Mouse (Mus musculus): ENCODE results near the gene Fig4. TPM values are rescaled to one million over a fixed set of nuclear protein-coding genes. Genes with fewer than 3 reads are reported as not detected.

Gene Fig4
- polyA plus RNA-seq, 2 experiments from 2014 or later: 11.7 to 12.2 TPM

DNA sequence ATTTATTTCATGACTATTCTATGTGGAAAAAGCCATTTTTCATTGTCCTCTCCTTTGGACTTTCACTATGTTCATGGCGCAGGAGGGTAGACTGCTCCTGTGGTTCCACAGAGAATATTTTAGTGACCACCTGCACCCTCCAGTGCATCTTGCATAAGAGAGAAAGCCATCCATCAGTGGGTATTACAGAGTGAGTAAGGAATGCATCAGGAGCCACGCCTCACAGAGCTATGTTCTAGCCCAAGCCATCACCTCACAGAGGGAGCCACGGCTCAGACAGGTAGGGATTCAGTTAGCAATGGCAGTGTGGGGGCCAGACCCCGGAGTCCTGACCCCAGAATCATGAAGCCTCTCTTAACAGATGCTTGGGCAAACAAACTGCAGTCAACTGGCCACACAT lies 93.5 kb downstream of the Fig4 start:
- ATAC-seq: no peak

DNA sequence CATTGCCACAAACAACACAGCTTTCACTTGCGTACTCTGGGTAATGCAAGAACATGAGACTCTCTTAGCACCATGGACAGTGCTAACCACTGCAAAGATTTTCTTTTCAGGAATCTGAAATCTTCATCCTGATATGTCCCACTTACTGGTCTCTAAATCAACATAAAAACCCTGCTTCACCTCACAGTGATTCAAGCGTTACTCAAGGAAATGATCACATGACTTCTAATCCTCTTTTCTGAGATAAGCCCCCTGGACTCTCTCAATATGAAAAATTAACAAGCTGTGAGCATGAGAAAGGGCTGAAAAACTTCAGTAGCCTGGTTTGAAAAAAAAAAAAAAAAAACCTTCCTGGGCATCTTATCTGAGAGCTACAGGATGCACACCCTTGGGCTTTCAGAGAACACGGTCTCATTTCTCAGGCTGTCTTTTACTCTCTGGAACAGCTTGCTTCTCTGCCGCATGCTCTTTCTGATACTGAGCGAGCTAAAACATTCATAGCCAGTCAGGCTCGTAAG lies 94.1 kb downstream of the Fig4 start:
- no peak for ATAC-seq

DNA sequence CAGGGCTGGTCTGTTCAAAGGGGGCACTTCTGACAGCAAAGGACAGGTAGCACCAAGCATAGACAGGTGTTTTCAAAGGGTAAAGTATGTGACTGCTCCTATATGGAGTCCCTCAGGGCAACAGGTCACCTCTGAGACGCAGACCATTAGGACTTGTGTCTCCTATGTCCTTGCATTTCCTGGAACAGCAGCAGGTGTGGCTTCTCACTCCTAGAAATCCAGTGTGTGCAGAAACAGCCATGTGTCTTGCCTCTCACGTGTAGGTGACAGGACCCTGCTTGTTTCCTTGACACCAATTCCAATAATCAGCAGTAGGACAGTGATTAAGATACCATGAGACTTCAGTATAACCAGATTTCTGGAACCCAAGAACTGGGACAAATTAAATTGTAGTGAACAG lies 97.4 kb downstream of the Fig4 start:
- no peak for ATAC-seq

DNA sequence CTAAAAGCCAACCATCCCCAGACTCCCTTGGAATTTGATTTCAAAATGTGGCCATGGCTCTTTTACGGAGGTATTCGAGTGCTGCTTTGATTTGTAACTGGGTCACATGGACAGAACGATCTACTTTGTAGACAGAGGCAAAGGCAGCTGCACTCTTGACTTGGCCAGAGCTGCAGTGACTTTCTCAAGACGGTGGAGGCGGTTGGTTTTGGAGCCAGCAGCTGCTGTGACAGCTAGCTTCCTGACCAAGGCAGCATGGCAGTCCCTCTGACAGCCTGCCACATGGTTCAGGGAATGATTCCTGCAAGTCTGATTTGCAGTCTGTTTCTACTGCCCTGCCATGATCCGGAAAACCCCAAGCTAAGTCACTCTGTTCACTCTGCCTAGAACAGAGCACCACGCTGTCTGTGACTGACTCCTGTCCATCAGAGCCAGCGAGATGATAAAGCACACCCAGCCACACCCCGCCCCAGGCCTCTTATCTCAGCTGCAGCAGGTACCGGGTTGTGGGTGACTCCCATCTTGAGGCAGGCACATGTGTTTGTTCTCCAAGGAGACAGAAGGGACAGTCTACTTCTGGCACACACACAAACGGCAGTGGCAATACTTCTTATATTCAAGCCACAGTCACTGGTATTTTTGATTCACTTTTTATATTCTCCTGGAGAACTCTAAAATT lies 98.3 kb downstream of the Fig4 start:
- ATAC-seq: no peak

DNA sequence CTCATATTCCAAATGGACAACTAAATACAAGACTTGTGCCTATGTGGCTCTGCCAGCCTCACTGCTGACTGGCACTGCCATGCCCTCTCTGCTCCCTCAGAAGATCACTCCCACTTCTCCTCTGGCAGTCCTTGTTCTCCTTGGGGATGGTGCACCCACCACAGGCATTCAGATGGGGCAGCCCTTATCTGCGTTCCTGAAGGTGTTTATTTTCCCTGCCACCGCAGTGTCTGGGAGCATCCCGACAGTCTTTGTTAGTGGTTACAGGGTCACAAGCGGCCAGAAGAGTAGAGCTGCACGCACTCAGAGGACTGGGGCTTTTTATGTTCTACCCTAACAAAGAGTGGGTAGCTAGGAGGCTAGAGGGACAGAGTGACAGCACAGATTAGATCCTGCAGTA lies 98.9 kb downstream of the Fig4 start:
- no peak for ATAC-seq

DNA sequence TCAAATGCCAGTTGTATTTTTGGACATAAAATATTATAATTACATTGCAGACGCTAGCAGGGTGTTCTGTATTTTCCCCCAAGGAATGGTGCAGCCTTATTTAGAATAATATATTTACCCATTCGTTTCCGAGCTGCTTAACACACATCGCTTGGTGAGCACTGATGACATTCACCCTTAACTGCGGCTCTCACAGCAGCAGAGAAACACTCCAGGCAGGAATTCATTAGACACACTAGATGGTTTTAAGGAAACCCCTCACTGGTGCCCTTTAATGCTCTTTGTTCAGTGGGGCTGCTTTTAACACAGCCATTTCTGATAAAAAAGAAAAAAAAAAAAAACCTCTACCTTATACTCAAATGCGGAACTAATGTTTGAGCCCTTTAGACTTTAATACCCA lies 104.3 kb downstream of the Fig4 start:
- ATAC-seq: no peak

DNA sequence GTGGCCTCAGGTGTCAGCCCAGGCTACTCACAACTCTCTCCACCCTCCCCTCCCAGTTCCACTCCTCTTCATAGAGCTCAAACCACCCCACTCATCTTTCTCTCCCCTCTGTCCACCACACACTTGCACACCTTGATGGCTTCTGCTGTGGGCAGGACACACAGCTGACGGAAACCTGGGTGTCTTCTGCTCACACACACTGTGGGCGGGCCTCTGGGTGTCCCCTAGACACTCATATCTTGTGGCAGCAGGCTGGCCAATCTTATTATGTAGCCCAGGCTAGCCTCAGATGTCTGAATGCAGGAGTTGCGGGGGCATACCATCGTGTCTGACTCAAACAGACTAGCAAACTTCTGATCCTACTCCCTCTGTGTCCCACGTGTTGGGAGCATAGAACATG lies 105.3 kb downstream of the Fig4 start:
- ATAC-seq: no peak

DNA sequence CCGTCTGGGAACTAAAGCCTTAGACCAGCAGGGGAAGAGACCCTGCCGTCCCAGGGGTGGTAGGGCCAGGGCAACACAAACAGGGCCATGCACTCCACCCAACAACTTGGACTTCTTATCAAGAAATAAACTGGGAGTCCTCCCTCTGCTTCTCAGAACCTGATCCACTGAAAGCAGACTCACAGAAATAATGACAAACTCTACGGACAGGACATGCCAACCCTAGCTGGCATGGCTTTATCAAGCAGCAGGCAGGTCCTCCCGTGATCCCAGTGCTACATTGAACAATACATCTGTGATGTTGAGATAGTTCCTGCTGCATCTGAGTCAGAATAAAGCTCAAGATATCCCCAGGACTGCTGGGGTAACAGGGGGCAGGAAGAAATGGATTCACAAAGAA lies 106.8 kb downstream of the Fig4 start:
- no peak for ATAC-seq

DNA sequence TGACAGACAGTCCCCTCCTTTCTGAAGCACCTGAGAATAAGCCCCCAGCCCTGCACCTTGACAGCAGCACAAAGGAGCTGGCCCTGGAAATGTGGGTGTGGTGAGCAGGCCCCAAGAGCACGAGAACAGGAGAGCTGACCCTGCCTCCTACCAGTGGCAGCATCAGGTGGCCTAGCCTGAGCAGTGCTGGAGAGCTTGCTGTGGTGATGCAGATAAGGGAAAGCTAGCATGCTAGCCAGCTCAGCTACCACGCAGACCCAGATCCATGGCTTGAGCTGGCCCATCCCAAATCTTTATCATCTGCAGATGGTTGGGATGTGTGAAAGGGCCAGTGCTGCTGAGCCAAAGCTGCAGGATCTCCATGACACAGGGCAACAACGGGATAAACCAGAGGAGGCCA lies 113.7 kb downstream of the Fig4 start:
- ATAC-seq: no peak

DNA sequence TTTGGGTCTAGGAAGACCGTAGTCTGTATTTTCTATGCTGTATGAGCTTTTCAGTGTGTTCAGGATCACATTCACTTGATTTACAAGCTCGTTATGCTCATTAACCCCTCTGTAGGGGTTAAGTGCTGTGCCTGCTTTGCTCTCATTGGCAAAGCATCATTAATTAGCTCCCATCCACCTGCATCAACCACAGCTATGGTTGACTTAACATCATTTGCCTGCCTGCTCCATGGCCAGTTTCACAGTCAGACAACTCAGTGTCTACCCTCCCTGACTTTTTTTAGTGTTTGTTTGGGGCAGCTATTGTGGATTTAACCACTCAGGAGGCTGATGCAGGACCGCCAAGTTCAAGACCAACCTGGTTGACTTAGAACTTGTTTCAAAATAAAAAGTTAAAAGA lies 119.1 kb downstream of the Fig4 start:
- no peak for ATAC-seq

DNA sequence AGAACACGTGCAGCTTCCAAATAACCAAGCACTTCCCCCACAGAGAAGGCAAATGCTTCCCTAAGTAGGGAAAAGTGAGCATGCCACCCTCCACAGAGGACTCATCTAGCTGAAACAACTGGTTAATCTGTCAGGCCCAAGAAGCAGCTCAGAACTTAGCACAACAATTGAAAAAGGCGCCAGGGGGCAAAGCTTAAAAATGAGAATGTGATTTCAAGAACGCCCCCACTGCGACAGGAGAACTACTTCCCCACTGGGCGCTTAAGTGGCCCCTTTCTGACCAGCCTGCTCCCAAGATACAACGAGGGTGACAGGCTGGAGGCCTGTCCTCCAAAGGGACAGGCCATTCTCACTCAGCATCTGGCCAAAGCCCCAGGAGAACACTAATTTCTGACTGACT lies 120.4 kb downstream of the Fig4 start:
- ATAC-seq: no peak

DNA sequence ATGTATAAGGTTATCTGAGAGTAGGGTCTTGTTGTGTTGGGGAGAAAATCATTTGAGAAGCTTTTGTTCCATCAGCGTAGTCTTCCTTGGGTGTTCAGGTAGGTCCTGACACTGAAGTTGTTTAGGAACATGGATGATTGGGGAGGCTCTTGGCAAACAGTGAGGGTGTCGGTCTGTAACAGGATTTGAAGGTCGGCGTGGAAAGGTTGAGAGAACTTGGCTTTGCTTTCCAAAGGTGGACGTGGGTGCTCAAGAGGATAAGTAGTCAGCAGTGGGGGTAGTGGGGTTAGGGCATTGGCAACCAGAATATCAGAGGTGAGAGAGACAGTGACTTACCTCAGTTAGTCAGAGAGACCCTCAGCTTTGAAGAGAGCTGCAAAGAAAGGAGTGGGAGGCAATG lies 136.9 kb downstream of the Fig4 start:
- no peak for ATAC-seq

DNA sequence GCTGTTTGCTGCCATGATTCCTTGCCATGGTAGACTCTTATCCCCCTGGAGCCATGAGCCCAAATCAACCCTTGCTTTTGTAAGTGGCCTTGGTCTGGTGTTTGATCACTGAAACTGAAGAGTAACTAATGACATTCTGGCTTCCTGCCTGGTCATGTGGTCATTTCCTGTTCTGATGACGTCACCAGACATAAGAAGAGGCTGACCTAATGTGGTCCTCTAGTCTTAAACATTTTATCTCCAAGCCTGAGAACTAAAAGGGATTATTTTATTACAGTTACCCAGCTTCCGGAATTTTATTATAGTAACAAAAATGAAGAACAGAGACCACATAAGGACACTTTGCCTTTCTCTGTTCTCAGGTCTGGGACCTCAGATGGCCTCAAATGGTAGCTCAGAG lies 140.0 kb downstream of the Fig4 start:
- ATAC-seq: no peak

DNA sequence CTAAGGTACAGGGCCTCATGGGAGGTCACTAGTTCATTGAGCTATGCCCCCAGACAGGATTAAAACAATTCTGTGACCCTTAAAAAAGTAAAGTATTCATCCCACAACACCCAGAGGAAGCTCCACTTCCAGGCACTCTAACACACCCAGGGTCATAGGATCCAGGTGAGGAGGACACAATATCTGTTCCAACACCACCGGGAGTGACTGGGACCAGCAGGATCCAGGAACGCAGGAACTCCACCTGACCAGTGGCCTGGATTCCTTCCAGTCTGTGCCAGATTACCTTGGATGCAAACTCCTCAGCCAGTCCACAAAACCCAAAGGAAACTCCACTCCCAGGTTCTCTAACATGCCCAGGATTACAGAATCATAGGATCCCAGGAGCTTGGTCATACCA lies 145.8 kb downstream of the Fig4 start:
- ATAC-seq: no peak

DNA sequence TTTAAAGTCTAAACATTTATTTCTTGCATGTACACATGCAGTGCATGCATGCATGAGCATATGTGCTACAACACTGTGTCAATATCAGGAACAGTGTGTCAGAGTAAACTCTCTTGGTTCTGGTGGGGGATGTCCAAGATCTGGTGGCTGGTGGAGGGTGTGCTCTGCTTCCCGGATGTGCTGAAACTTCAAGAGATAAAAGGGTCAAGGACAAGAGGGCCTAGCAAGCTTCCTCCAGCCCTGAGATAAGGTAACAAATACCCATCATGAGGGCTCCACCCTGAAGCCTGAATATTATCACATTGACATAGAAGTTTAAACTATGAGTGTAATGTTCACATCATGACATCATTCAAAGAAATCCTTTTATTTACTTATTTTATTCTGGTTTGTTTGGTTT lies 146.4 kb downstream of the Fig4 start:
- no peak for ATAC-seq

DNA sequence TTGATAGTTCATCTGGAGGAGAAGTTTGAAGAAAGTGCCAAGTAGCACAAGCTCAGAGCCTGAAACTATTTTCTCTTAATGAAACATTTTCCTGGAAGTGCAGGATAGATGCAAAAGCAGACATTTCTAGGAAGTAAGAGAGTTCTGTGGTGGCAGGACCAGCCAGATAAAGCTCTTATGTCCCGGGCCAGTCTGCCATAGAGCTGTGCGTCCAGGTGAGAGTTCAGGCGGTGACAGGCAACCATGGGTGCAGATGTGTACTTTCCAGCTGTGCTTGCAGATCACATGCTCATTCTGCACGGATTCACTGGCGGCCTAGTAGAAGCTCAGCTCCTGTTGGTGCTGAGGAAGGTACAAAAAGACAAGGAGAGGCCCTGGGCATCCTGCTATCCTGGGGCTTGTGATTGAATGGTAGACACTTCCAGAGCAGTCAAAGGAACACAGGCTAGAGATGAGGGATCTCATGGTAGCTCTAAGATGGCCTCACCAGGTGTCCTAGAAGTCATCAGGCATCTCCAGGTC lies 149.8 kb downstream of the Fig4 start:
- no peak for ATAC-seq

DNA sequence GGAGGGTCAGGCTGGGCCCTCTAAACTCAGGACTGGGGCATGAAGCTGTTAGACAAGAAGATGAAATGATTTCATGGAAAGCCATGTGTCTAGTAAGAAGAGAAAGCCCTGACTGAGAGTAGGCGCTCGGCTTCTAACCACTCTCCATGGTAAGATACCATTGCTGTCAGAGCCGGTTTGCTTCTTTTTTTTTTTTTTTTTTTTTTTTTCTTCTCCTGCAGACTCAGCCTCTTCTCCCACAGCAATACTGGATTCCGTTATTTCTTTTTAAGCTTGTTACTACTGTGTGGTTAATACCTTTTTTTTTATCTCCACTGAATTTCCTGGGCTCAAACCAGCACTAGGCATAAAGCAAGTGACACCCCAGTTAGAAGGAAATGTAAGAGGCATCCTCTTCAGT lies 151.2 kb downstream of the Fig4 start:
- no peak for ATAC-seq

DNA sequence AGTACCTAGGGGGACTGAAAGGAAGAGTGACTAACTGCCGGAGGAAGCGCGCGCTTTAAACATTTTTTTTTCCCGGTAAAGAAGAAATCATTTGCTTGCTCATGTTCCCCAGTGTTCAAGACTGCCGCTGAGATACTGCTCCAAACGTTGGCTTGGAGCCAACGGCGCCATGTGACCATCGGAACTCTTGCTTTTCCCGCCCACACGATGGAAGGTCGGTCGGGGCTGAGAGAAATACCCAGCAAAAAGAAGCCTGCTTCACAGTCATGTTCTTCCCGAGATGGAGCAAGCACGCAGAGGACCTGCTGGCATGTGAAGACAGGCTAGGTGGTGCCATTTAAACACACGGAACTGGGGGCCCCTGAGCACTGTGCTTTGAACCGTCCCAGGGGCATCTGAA lies 151.6 kb downstream of the Fig4 start:
- ATAC-seq: no peak

DNA sequence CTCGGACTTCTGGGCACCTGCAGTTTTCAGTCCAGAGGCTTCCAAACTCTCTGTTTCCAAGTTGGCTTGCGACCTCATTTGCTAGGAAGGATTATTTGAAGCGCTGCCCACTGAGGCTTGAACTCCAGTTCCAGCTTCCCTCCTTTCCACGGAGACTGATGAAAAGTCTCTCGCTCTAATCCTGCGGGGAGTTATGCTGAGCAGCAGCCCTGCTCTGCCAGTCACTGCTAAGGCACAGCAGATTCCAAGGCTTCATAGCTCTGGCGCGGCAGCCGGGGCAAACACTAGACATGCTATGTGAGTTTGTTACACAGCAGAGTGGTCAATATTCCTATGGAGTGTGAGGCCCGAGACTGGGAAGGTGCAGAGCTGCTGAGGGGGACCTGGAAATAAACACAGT lies 152.0 kb downstream of the Fig4 start:
- ATAC-seq: no peak

DNA sequence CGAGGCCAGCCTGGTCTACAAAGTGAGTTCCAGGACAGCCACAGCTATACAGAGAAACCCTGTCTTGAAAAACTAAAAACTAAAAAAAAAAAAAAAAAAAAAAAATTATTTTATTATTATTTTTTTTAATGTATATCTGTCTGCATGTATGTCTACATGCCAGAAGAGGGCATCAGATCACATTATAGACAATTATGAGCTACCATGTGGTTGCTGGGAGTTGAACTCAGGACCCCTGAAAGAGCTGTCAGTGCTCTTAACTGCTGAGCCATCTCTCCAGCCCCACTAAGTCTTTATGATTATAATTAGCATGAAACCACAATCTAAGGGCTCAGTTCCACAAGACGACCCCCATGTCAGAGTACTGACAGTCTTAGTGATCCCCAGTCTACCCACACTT lies 152.6 kb downstream of the Fig4 start:
- no peak for ATAC-seq

DNA sequence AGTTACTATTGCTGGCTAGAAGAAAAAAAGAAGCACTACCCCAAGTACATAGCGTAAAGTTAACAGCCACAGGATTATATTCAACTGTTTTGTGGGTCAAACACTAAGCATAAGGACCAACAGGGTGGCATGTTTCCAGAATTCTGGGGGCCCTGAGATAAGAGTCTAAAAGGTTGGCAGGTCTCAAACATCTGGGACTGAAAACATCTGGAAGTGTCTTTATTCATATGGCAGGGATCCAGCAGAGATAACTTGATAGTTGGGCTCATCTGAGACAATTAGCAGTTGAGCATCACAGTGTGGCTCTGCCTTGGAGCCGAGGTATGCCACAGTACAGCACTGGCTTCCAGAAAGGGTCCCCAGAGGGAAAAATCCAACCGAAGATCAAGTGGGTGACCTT lies 153.8 kb downstream of the Fig4 start:
- ATAC-seq: no peak

DNA sequence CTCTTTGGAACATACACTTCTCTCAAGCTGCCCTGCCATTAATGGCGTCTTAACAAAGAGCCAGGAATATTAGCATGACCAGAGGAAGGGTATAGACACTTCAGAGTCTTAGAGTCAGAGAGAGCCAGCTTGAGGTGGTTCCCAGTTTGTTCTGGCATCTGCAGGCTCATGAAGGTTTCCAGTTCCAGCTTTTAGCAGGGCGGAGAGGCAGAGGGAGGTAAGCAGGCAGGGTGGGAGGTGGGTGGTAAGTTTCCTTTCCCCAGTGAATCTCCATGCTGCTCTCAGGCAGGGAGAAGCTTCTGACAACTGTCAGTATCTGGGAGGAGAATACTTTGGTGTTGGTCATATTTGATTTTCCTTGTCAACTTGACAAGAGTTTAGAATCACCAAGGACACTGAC lies 156.9 kb downstream of the Fig4 start:
- ATAC-seq: no peak
